Mouse (Mus musculus): ENCODE results near the gene Tle4. TPM values are rescaled to one million over a fixed set of nuclear protein-coding genes. Genes with fewer than 3 reads are reported as not detected.

Tle4 gene
- total RNA-seq, 2 experiments from 2014 or later: 19.6 to 20.5 TPM

GRCm38 (mm10) chr19:14481796-14482561 lies 115.9 kb downstream of the Tle4 start:
- DNase-seq: no peak

GRCm38 (mm10) chr19:14479711-14480110 lies 118.1 kb downstream of the Tle4 start:
- no peak for DNase-seq

More at GRCm38 (mm10) chr19:14481796-14482561, 115.9 kb downstream of the Tle4 start:
- intact Hi-C loops (cut with DNase I): no loop called here

GRCm38 (mm10) chr19:14469325-14469724 lies 128.5 kb downstream of the Tle4 start:
- intact Hi-C loops (cut with DNase I): no loop called here
- DNase-seq: no peak

More at GRCm38 (mm10) chr19:14479711-14480110, 118.1 kb downstream of the Tle4 start:
- intact Hi-C loops (cut with DNase I): no loop called here

- intact Hi-C loops (cut with DNase I): no loop called here
- DNase-seq: no peak
Observed at GRCm38 (mm10) chr19:14468733-14469132, 129.1 kb downstream of the Tle4 start.

GRCm38 (mm10) chr19:14466020-14466419 lies 131.8 kb downstream of the Tle4 start:
- intact Hi-C loops (cut with DNase I): no loop called here
- DNase-seq: no peak

- intact Hi-C loops (cut with DNase I): no loop called here
- no peak for DNase-seq
Observed at GRCm38 (mm10) chr19:14463281-14464079, 134.4 kb downstream of the Tle4 start.

- no peak for DNase-seq
- intact Hi-C loops (cut with DNase I): loop anchor here (10.0 kb wide), 1 partner anchor 141 kb away; the partner anchor contains the start of gene Tle4
Observed at GRCm38 (mm10) chr19:14453486-14453885, 144.4 kb downstream of the Tle4 start.

- intact Hi-C loops (cut with DNase I): loop anchor here (10.0 kb wide), 1 partner anchor 143 kb away; the partner anchor contains the start of gene Tle4
- no peak for DNase-seq
Observed at GRCm38 (mm10) chr19:14451329-14451728, 146.5 kb downstream of the Tle4 start.

- intact Hi-C loops (cut with DNase I): loop anchor here (10.0 kb wide), 1 partner anchor 145 kb away; the partner anchor contains the start of gene Tle4
- DNase-seq: no peak
Observed at GRCm38 (mm10) chr19:14449738-14450137, 148.1 kb downstream of the Tle4 start.

GRCm38 (mm10) chr19:14448586-14448985 lies 149.3 kb downstream of the Tle4 start:
- intact Hi-C loops (cut with DNase I): no loop called here
- no peak for DNase-seq

GRCm38 (mm10) chr19:14447474-14447873 lies 150.4 kb downstream of the Tle4 start:
- no peak for DNase-seq
- intact Hi-C loops (cut with DNase I): no loop called here

GRCm38 (mm10) chr19:14441861-14442260 lies 156.0 kb downstream of the Tle4 start:
- DNase-seq: no peak
- intact Hi-C loops (cut with DNase I): no loop called here

- no peak for DNase-seq
- intact Hi-C loops (cut with DNase I): no loop called here
Observed at GRCm38 (mm10) chr19:14437226-14437625, 160.6 kb downstream of the Tle4 start.

GRCm38 (mm10) chr19:14436567-14436966 lies 161.3 kb downstream of the Tle4 start:
- intact Hi-C loops (cut with DNase I): no loop called here
- DNase-seq: no peak

- intact Hi-C loops (cut with DNase I): no loop called here
- DNase-seq: no peak
Observed at GRCm38 (mm10) chr19:14435681-14436376, 162.0 kb downstream of the Tle4 start.

- DNase-seq: no peak
- intact Hi-C loops (cut with DNase I): no loop called here
Observed at GRCm38 (mm10) chr19:14433900-14434299, 164.0 kb downstream of the Tle4 start.

GRCm38 (mm10) chr19:14432436-14432835 lies 165.4 kb downstream of the Tle4 start:
- DNase-seq: no peak
- intact Hi-C loops (cut with DNase I): no loop called here

- intact Hi-C loops (cut with DNase I): no loop called here
- no peak for DNase-seq
Observed at GRCm38 (mm10) chr19:14426920-14427319, 170.9 kb downstream of the Tle4 start.

- no peak for DNase-seq
- intact Hi-C loops (cut with DNase I): no loop called here
Observed at GRCm38 (mm10) chr19:14426244-14426868, 171.5 kb downstream of the Tle4 start.

- intact Hi-C loops (cut with DNase I): no loop called here
- no peak for DNase-seq
Observed at GRCm38 (mm10) chr19:14425122-14425521, 172.7 kb downstream of the Tle4 start.

Measured in gastrocnemius, postnatal 36 days (tissue).